Mouse (Mus musculus) E14TG2a.4 (cell line): ENCODE measurements around the gene Adgrl3.

Experiments used
- H3K27me3 ChIP-seq: 2 replicates; pipeline ENCODE4 v1.6.1; 2014; ENCODE audit warnings: low read length, control low read depth; ENCODE audit not compliant: insufficient read depth
- H3K36me3 ChIP-seq: 2 replicates; pipeline ENCODE4 v1.6.1; 2014; ENCODE audit warnings: low read length, control low read depth; ENCODE audit not compliant: insufficient read depth
- H3K4me1 ChIP-seq: replicated peaks from 2 replicates; pipeline ENCODE4 v1.6.1; 2014; ENCODE audit warnings: low read depth, low read length, control low read depth
- H3K4me3 ChIP-seq: replicated peaks from 2 replicates; pipeline ENCODE4 v1.5.1; 2014; ENCODE audit warnings: mild to moderate bottlenecking, low read length
- H3K9me3 ChIP-seq: 2 replicates; pipeline ENCODE4 v1.6.1; 2014; ENCODE audit warnings: low read length, control low read depth
- CTCF ChIP-seq: conservative IDR thresholded peaks from 2 replicates; pipeline ENCODE4 v1.5.1; 2014; ENCODE audit warnings: low read length
- NANOG ChIP-seq: IDR thresholded peaks from 2 replicates; pipeline ENCODE4 v1.6.1; 2014; ENCODE audit warnings: borderline replicate concordance, low read length, mixed read lengths
- POU5F1 ChIP-seq: IDR thresholded peaks from 2 replicates; pipeline ENCODE4 v1.6.1; 2014; ENCODE audit warnings: low read length, borderline replicate concordance

The Adgrl3 gene

DNA sequence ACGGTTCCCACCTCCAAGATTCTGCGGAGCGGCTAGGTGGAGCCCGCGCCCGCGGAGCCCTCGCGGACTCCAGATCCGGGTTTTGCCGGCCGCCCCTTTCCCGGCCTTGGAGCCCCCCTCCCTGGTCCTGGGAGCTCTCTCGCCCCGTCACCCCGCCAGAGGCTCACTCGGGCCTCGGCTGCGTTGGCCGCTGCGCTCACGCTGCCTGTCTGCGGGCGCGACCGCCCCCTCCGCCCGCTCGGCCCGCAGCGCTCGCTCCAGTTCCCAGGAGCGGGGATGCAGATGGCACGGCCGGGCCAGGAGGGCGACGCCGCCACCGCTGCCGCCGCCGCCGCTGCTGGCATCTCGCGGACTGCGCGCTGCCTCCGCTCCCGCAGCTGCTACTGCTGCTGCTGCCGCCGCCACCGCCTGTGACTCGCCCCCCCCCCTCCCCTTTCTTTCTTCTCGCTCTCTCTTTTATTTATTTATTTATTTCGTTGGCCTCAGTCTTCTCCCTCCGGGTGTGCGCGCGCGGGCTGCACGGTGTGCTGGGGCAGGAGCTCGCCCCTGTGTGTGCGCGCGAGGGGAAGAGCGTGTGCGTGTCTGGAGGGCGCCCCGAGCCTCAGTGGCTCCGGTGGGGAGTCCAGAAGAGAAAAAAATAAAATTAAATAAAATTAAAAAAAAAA, at the start of gene Adgrl3:
Gene Adgrl3, plus strand, starts transcription at position 549 of the 665 bp plus-strand sequence.
- Histone ChIP-seq H3K4me3 (peak within 1 kb of the TSS; percentile 79), H3K4me1 (peaks cover 21% of the 10 kb centered on the region), H3K9me3 (no peaks in the 10 kb centered on the region; the same call in 1 of the 2 replicates), H3K36me3 (no peaks in the 10 kb centered on the region), H3K27me3 (peaks cover 49% of the 10 kb centered on the region)
- TF ChIP-seq CTCF = no peak
- no peak for TF ChIP-seq NANOG
- no peak for TF ChIP-seq POU5F1

DNA sequence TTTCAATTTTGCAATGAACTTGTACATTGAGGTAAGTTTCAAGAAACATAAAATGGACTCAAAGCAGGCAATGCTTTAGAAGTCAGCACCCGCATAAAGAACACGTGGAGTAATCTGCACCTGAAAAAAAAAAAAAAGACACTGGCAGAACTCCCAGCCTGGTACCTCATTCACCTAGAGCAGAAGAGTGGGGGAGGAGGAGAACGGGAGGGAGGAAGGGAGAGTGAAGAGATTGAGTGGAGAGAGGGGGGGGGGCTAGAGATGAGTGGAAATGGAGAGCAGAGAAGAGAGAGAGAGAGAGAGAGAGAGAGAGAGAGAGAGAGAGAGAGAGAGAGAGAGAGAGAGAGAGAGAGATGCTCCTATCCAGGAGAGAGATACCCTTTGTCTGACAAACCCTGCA, 772 bp upstream of the Adgrl3 start:
- H3K9me3 ChIP-seq = no peaks in the 10 kb centered on the region; the same call in 1 of the 2 replicates
- H3K4me1 ChIP-seq = peaks cover 21% of the 10 kb centered on the region
- peak overlapping the region; percentile 79 for H3K4me3 ChIP-seq
- H3K36me3 ChIP-seq = no peaks in the 10 kb centered on the region
- TF ChIP-seq POU5F1 (no peak), NANOG (no peak), CTCF (no peak)
- H3K27me3 ChIP-seq = peaks cover 43% of the 10 kb centered on the region

DNA sequence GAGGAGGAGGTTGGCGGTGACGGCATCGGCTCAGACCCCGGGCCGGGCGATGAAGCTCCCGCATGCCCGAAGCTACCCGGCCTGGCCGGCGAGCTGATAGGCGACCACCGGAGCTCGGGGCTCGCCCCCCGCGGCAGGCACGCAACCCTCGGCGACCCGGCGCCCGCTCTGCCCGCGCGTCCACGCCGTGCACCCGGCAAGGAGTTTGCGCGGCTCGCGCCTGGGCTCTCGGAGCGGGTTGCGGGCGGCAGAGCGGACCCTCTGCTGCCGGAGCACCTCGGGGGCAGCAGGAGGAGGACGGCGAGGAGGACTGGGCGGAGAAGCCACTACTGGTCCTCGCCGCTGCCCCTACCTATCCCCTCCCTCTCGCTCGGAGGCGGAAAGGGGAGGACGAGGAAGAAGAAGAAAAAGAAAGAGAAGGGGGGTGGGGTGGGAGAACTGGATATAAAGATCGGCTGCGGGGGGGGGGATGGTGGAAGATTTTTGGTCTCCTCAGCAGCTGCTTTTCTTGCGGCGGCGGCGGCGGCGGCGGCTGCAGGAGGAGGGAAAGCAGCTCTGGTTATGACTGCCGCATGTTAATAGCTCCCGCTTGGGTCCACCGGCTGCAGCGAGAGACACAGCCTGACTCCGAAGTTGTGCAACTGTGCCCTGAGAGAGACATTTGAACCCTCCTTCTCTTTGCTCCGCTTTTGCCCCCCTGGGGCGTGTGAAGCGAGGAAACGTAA, 505 bp downstream of the Adgrl3 start:
- Histone ChIP-seq H3K4me3 (peak overlapping the region; percentile 79), H3K4me1 (peaks cover 21% of the 10 kb centered on the region), H3K27me3 (peaks cover 51% of the 10 kb centered on the region), H3K9me3 (no peaks in the 10 kb centered on the region; the same call in 1 of the 2 replicates), H3K36me3 (no peaks in the 10 kb centered on the region)
- no peak for TF ChIP-seq POU5F1
- no peak for TF ChIP-seq NANOG
- no peak for TF ChIP-seq CTCF

DNA sequence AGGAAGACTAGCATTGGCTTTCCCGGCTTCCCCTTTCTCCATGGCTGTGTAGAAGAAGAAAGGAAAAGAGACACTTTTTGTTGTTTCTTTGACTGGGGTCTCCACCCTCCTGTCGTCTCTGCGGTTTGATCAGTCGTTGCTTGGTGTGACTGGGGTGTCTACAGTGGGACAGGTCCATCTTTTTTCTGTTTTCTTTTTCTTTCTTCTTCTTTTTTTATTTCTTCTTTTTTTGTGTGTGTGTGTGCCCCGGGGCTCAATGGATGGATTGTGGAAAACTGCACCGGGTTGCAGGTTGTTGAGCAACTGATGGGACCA, 1.0 kb downstream of the Adgrl3 start:
- Histone ChIP-seq H3K27me3 (peaks cover 51% of the 10 kb centered on the region), H3K9me3 (no peaks in the 10 kb centered on the region; the same call in 1 of the 2 replicates), H3K4me1 (peaks cover 21% of the 10 kb centered on the region), H3K36me3 (no peaks in the 10 kb centered on the region), H3K4me3 (peak overlapping the region; percentile 79)
- TF ChIP-seq CTCF = no peak
- TF ChIP-seq NANOG = no peak
- no peak for TF ChIP-seq POU5F1

- no peaks in the 10 kb centered on the region; the same call in 1 of the 2 replicates for H3K9me3 ChIP-seq
- no peaks in the 10 kb centered on the region for H3K36me3 ChIP-seq
- peaks cover 21% of the 10 kb centered on the region for H3K4me1 ChIP-seq
- peaks cover 51% of the 10 kb centered on the region for H3K27me3 ChIP-seq
- TF ChIP-seq CTCF (no peak), POU5F1 (no peak), NANOG (no peak)
- peak overlapping the region; percentile 57 for H3K4me3 ChIP-seq
These were observed 1.5 kb downstream of the Adgrl3 start for GRCm38 (mm10) chr5:81021331-81021863.

GRCm38 (mm10) chr5:81021864-81022305, 1.9 kb downstream of the Adgrl3 start:
- Histone ChIP-seq H3K9me3 (no peaks in the 10 kb centered on the region; the same call in 1 of the 2 replicates), H3K4me3 (peak overlapping the region; percentile 57), H3K27me3 (peaks cover 51% of the 10 kb centered on the region), H3K36me3 (no peaks in the 10 kb centered on the region), H3K4me1 (peaks cover 21% of the 10 kb centered on the region)
- TF ChIP-seq POU5F1 (no peak), CTCF (no peak), NANOG (no peak)

DNA sequence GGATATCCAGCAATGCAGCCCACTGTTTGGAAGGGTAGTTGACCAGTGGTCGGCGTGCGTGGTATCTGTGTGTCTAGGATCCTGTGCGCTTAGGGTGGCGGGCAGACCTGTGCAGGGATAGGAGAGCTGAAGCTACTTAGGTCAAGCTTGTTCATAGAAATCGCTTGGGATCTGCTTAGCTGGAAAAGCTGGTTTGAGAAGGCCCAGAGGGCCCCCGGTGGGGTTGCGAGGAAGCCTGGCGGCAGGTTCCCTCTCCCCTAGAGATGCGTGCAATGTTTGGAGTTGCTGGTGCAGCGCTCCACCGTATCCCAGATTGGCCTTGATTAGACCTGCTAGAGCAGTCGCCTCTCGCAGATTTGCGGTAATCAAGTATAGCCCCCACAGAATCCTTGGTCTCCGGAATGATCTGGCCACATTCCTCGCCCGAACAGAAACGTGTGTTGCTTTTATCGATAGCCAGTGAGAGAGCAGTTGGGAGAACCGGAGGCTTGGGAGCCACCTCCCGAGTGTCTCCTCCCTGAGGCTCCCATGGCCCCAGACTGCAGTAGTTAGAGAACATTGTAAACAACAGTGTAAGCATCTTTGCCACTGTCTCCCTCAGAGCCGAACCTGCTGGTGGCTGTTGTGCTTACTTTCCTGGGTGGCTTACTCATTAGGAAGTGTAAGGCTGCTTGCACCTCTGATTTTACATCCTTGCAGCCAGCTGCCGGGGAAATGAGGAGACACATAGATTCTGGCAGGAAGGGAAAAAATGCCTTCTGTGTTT, 2.6 kb downstream of the Adgrl3 start:
- Histone ChIP-seq H3K36me3 (no peaks in the 10 kb centered on the region), H3K4me1 (peaks cover 21% of the 10 kb centered on the region), H3K4me3 (peak overlapping the region; percentile 57), H3K27me3 (peaks cover 51% of the 10 kb centered on the region), H3K9me3 (peaks cover 1% of the 10 kb centered on the region)
- TF ChIP-seq CTCF (no peak), NANOG (no peak), POU5F1 (no peak)

GRCm38 (mm10) chr5:81023923-81024715, 4.2 kb downstream of the Adgrl3 start:
- no peak for TF ChIP-seq POU5F1
- no peak for TF ChIP-seq NANOG
- TF ChIP-seq CTCF = no peak
- H3K36me3 ChIP-seq = no peaks in the 10 kb centered on the region
- peaks cover 46% of the 10 kb centered on the region for H3K27me3 ChIP-seq
- peaks cover 4% of the 10 kb centered on the region for H3K9me3 ChIP-seq
- H3K4me1 ChIP-seq = peaks cover 21% of the 10 kb centered on the region
- no peak overlapping the region for H3K4me3 ChIP-seq
